Mouse (Mus musculus) MEL (cell line): ENCODE data around the gene Il17ra. TPM values are rescaled to one million over a fixed set of nuclear protein-coding genes. Genes with fewer than 3 reads are reported as not detected.
A peak's percentile ranks its signal among the peaks of the same experiment; 100 is the strongest.

Experiments
- DNase-seq: peaks from one replicate; pipeline ENCODE4 v3.0.0; 2011; ENCODE audit warnings: low read depth, low spot score
- H3K27ac ChIP-seq: 2 replicates; pipeline ENCODE4 v1.5.1; 2012; ENCODE audit warnings: low read depth, mild to moderate bottlenecking, control low read depth, low read length, moderate library complexity; ENCODE audit not compliant: control insufficient read depth
- H3K27me3 ChIP-seq, 2 experiments: fragments of 150-350 bp in 1 of 2; sonication (generic) in 1 of 2; 2 replicates each; pipeline ENCODE4 v1.6.1; 2012; ENCODE audit warnings: low read length in 2 of 2, mild to moderate bottlenecking in 2 of 2, improper control_type of control experiment in 1 of 2, moderate library complexity in 1 of 2; ENCODE audit not compliant: insufficient read depth in 2 of 2, control insufficient read depth in 1 of 2
- H3K36me3 ChIP-seq, 2 experiments: 2 replicates each; pipeline ENCODE4 v1.6.1; 2012 to 2014; ENCODE audit warnings: low read length in 2 of 2, improper control_type of control experiment in 1 of 2, inconsistent platforms in 1 of 2, mild to moderate bottlenecking in 1 of 2; ENCODE audit not compliant: insufficient read depth in 2 of 2, control insufficient read depth in 1 of 2
- H3K4me1 ChIP-seq, 2 experiments: fragments of 150-350 bp in 1 of 2; sonication (generic) in 1 of 2; 2 replicates each; pipeline ENCODE4 v1.6.1; 2012; ENCODE audit warnings: low read length in 2 of 2, improper control_type of control experiment in 1 of 2, mild to moderate bottlenecking in 1 of 2; ENCODE audit not compliant: insufficient read depth in 2 of 2, control insufficient read depth in 1 of 2
- H3K4me3 ChIP-seq, 2 experiments: fragments of 150-350 bp in 1 of 2; sonication (generic) in 1 of 2; 2 replicates each; pipeline ENCODE4 v1.5.1; 2012; ENCODE audit warnings: low read depth in 2 of 2, low read length in 2 of 2, mild to moderate bottlenecking in 2 of 2, moderate library complexity in 2 of 2, control low read depth in 1 of 2, improper control_type of control experiment in 1 of 2; ENCODE audit not compliant: control insufficient read depth in 1 of 2, insufficient read depth in 1 of 2
- H3K79me2 ChIP-seq: 2 replicates; pipeline ENCODE4 v1.6.1; 2012; ENCODE audit warnings: mild to moderate bottlenecking, low read length, moderate library complexity; ENCODE audit not compliant: control insufficient read depth, poor library complexity, insufficient read depth
- H3K9ac ChIP-seq: 2 replicates; pipeline ENCODE4 v1.6.1; 2012; ENCODE audit warnings: low read depth, mild to moderate bottlenecking, control low read depth, low read length, moderate library complexity; ENCODE audit not compliant: control insufficient read depth, poor library complexity, severe bottlenecking
- H3K9me3 ChIP-seq: fragments of 150-350 bp; sonication (generic); replicated peaks from 2 replicates; pipeline ENCODE4 v1.6.1; 2012; ENCODE audit warnings: mild to moderate bottlenecking, low read length, improper control_type of control experiment, moderate library complexity; ENCODE audit not compliant: insufficient read depth
- BHLHE40 ChIP-seq: IDR thresholded peaks from 2 replicates; pipeline ENCODE4 v1.6.1; 2012; ENCODE audit warnings: low read depth, mild to moderate bottlenecking, inconsistent platforms, low read length, improper control_type of control experiment, borderline replicate concordance
- CTCF ChIP-seq, 3 experiments: IDR thresholded peaks in 2 of 3; conservative IDR thresholded peaks in 1 of 3; 2 replicates each; pipeline ENCODE4 v1.5.1; 2011 to 2012; ENCODE audit warnings: low read length in 3 of 3, low read depth in 2 of 3, mild to moderate bottlenecking in 2 of 3, improper control_type of control experiment in 1 of 3, inconsistent platforms in 1 of 3, mixed read lengths in 1 of 3, moderate library complexity in 1 of 3; ENCODE audit not compliant: control insufficient read depth in 1 of 3, insufficient read depth in 1 of 3, poor library complexity in 1 of 3, severe bottlenecking in 1 of 3
- E2F4 ChIP-seq: IDR thresholded peaks from 2 replicates; pipeline ENCODE4 v1.6.1; 2011; ENCODE audit warnings: low read depth, low read length, improper control_type of control experiment, borderline replicate concordance
- EP300 ChIP-seq, 2 experiments: IDR thresholded peaks; 2 replicates each; pipeline ENCODE4 v1.6.1; 2011; ENCODE audit warnings: improper control_type of control experiment in 2 of 2, low read length in 2 of 2, low read depth in 1 of 2, mild to moderate bottlenecking in 1 of 2
- ETS1 ChIP-seq: IDR thresholded peaks from 2 replicates; pipeline ENCODE4 v1.6.1; 2012; ENCODE audit warnings: low read depth, mild to moderate bottlenecking, inconsistent platforms, low read length, improper control_type of control experiment, moderate library complexity
- GABPA ChIP-seq: IDR thresholded peaks from 2 replicates; pipeline ENCODE4 v1.6.1; 2012; ENCODE audit warnings: low read depth, mild to moderate bottlenecking, inconsistent platforms, low read length, improper control_type of control experiment, moderate library complexity
- JUND ChIP-seq: IDR thresholded peaks from 2 replicates; pipeline ENCODE4 v1.6.1; 2011; ENCODE audit warnings: low read depth, mild to moderate bottlenecking, improper control_type of control experiment, low read length
- MXI1 ChIP-seq: IDR thresholded peaks from 2 replicates; pipeline ENCODE4 v1.6.1; 2011; ENCODE audit warnings: mild to moderate bottlenecking, low read depth, low read length, improper control_type of control experiment
- MYB ChIP-seq: IDR thresholded peaks from 2 replicates; pipeline ENCODE4 v1.6.1; 2011; ENCODE audit warnings: mild to moderate bottlenecking, low read depth, low read length, improper control_type of control experiment
- POLR2AphosphoS5 ChIP-seq: IDR thresholded peaks from 2 replicates; pipeline ENCODE4 v1.6.1; 2012; ENCODE audit warnings: low read depth, borderline replicate concordance, mild to moderate bottlenecking, inconsistent platforms, low read length, moderate library complexity, mixed read lengths
- SMC3 ChIP-seq: IDR thresholded peaks from 2 replicates; pipeline ENCODE4 v1.6.1; 2011; ENCODE audit warnings: low read depth, low read length, improper control_type of control experiment
- TAL1 ChIP-seq: IDR thresholded peaks from 2 replicates; pipeline ENCODE4 v1.6.1; 2012; ENCODE audit warnings: mild to moderate bottlenecking, inconsistent platforms, low read length, moderate library complexity, mixed read lengths
- TBP ChIP-seq: IDR thresholded peaks from 2 replicates; pipeline ENCODE4 v1.8.0; 2011; ENCODE audit warnings: low read depth, low read length, improper control_type of control experiment
- USF2 ChIP-seq, 2 experiments: IDR thresholded peaks; 2 replicates each; pipeline ENCODE4 v1.6.1; 2011 to 2012; ENCODE audit warnings: improper control_type of control experiment in 2 of 2, low read length in 2 of 2, borderline replicate concordance in 1 of 2, inconsistent platforms in 1 of 2, low read depth in 1 of 2, mild to moderate bottlenecking in 1 of 2; ENCODE audit not compliant: insufficient read depth in 1 of 2
- polyA plus RNA-seq, 2 experiments: library from polyadenylated mRNA; stranded (reverse) in 1 of 2; unstranded in 1 of 2; fragments of >175 nt in 1 of 2; fragments of >200 nt in 1 of 2; gene quantifications; 2 replicates each; pipeline versions ENCODE4 v1.2.1 to v1.2.4; 2012; ENCODE audit warnings: low replicate concordance in 2 of 2, low read depth in 1 of 2; ENCODE audit not compliant: insufficient read length in 2 of 2, insufficient read depth in 1 of 2, missing spikeins in 1 of 2
- total RNA-seq: library from RNA; depleted of rRNA; stranded (reverse); fragments of 300-350 nt; gene quantifications from 2 replicates; pipeline ENCODE4 v1.2.3, GENCODE M21; 2012

Gene Il17ra
- total and polyA plus RNA-seq, 3 experiments: 18.0 to 43.3 TPM; not detected in 1

DNA sequence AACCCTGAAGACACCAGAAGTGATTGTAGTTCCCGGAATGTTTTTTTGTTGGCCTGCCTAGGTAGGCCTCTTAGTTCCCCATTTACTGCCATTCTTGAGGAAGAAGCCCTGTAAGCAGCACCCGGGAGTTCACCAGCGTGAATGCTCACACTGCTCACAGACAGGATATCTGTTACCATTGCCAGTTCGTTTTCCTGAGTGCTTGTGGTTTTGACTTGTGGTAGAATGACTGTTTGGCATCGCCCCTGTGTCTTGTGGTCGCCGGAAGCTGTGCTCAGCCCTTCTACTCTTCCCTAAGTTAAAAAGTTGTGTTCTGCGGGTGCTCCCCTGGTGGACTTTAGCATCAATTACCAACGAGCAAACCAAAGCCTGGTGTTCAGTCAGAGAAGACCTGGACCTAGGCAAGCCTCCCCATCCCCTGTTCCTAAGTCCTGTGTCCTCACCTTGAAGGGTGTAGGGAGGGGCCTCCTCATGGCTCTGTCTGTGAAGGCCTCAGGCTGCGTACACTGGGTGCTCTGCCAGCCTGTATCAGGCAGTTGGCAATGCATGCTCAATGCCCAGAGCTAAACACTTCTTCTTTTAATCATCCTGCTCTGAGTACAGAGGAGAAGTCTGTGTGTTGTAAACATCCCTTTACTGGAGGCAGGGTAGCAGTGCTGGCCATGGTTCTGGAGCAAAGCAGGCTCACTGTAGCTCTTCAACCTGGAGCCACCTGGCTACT lies 3.7 kb downstream of the Il17ra start (continued):
- peak; percentile 86 for TF ChIP-seq MYB

DNA sequence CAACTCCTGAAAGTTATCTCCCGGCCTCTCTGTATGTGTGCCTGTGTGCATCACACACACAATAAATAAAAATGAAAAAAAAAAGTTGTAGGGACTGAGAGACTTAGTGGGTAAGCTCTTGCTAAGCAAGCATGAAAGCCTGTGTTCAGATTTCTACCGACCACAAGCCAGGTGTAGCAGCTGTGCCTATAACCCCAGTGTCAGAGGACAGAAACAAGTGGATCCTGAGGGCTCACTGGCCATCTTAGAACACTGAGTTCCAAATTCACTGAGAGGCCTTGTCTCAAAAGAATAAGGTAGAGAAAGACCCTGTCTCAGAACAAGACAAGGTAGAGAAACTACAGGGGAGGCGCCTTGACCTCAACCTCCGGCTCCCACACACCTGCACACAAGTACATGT lies 5.2 kb downstream of the Il17ra start:
- no peak overlapping the region for H3K27ac ChIP-seq
- H3K36me3 ChIP-seq: peaks cover 0 to 52% of the 10 kb centered on the region in 2 experiments; a peak in 2 of 4 replicates
- TF ChIP-seq ETS1 (no peak), EP300 (IDR thresholded peaks at IDR 0.05; ENCODE audit: low read depth in 1 of 2, low read length in 2 of 2) (no peak), TBP (no peak), POLR2AphosphoS5 (no peak), JUND (no peak), TAL1 (no peak), MXI1 (no peak), USF2 (IDR thresholded peaks at IDR 0.05; ENCODE audit: borderline replicate concordance in 1 of 2, insufficient read depth in 1 of 2, low read depth in 1 of 2, low read length in 2 of 2) (no peak), CTCF (IDR thresholded peaks at IDR 0.05 in 2 of 3, conservative IDR thresholded peaks at IDR 0.05 in 1 of 3; ENCODE audit: control insufficient read depth in 1 of 3, insufficient read depth in 1 of 3, low read depth in 2 of 3, low read length in 3 of 3, poor library complexity in 1 of 3, severe bottlenecking in 1 of 3) (no peak)
- no peak overlapping the region for H3K9ac ChIP-seq
- no peak for DNase-seq
- no peaks in the 10 kb centered on the region for H3K27me3 ChIP-seq
- no peak overlapping the region for H3K4me3 ChIP-seq
- H3K79me2 ChIP-seq: peaks cover 57% of the 10 kb centered on the region
- peaks cover 25 to 61% of the 10 kb centered on the region in 2 experiments for H3K4me1 ChIP-seq
- H3K9me3 ChIP-seq: no peaks in the 10 kb centered on the region

DNA sequence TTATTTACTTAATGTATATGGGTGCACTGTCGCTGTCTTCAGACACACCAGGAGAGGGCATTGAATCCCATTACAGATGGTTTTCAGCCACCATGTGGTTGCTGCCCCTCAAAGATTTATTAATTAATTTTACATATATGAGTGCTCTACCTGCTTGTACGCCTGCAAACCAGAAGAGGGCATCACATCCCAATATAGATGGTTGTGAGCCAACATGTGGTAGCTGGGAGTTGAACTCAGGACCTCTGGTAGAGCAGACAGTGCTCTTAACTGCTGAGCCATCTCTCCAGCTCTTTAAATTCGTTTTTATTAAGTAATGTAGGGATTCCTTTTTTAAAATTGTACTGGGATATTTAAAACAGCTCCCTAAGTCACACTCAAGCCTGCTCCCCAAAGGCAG lies 6.2 kb downstream of the Il17ra start:
- Histone ChIP-seq H3K4me1 (peaks cover 25 to 65% of the 10 kb centered on the region in 2 experiments), H3K9me3 (no peaks in the 10 kb centered on the region), H3K79me2 (peaks cover 47% of the 10 kb centered on the region), H3K36me3 (peaks cover 2 to 53% of the 10 kb centered on the region in 2 experiments; a peak in 3 of 4 replicates), H3K27me3 (no peaks in the 10 kb centered on the region), H3K9ac (no peak overlapping the region), H3K4me3 (no peak overlapping the region), H3K27ac (no peak overlapping the region)
- DNase-seq: peak; percentile 60
- TF ChIP-seq ETS1 (no peak), E2F4 (no peak), SMC3 (0 out of 2 replicates have a peak, but pooled peaks have one; percentile 17), CTCF (IDR thresholded peaks at IDR 0.05 in 2 of 3, conservative IDR thresholded peaks at IDR 0.05 in 1 of 3; ENCODE audit: control insufficient read depth in 1 of 3, insufficient read depth in 1 of 3, low read depth in 2 of 3, low read length in 3 of 3, poor library complexity in 1 of 3, severe bottlenecking in 1 of 3) (peak in 2 of 3 experiments; percentile 20 to 46; a peak in 3 of 6 replicates), GABPA (no peak), BHLHE40 (no peak)
